Mouse (Mus musculus): Measurements from ENCODE around the gene Car12. TPM values are rescaled to one million over a fixed set of nuclear protein-coding genes. Genes with fewer than 3 reads are reported as not detected.
"Not testable (repeated sequence)": the region's sequence is repeated elsewhere in the genome, so short reads cannot be mapped to it uniquely, and the experiment has no call there.

The Car12 gene
- polyA plus RNA-seq, 1 experiment, result 2.8 TPM

GRCm38 (mm10) chr9:66760991-66761390 lies 47.5 kb downstream of the Car12 start:
- Histone ChIP-seq H3K4me1 (ENCODE audit: control insufficient read depth, insufficient read depth, insufficient read length, low read length) (no peaks in the 10 kb centered on the region), H3K4me3 (ENCODE audit: low read depth, low read length) (no peak overlapping the region), H3K27ac (ENCODE audit: insufficient read depth, low read depth, low read length) (no peak overlapping the region), H3K27me3 (ENCODE audit: control insufficient read depth, insufficient read depth, low read length) (no peaks in the 10 kb centered on the region; the same call in 1 of the 2 replicates), H3K36me3 (ENCODE audit: control insufficient read depth, insufficient read depth, low read length) (no peaks in the 10 kb centered on the region)
- WGBS, result 58% methylated on average over 1 of the region's 1 CpGs
- TF ChIP-seq CTCF (IDR thresholded peaks at IDR 0.05; ENCODE audit: extremely low read depth, insufficient read length, insufficient replicate concordance, low read depth, low read length) (no peak), POLR2A (IDR thresholded peaks at IDR 0.05; ENCODE audit: low read depth, low read length) (no peak)

DNA sequence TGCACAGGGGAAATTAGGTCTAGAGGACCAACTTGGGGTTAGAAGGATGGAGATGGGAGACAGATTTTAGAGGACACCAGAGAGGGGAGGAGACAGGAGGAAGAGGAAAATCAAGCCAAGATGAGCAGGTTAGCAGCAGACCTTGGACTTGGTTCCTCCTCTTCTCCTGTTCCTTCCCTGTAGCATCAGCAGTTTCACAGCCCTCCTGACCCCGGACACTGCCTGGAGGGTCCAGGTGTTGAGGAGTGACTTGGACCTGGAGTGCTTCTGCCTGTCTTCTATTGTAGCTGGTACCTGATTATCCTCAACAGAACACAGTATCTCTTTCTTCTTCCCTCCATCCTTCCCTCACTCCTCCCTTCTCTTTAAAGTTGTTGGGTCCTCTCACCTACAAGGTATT lies 55.2 kb downstream of the Car12 start:
- 41% methylated on average over 1 of the region's 1 CpGs for WGBS
- TF ChIP-seq POLR2A (IDR thresholded peaks at IDR 0.05; ENCODE audit: low read depth, low read length) (no peak), CTCF (IDR thresholded peaks at IDR 0.05; ENCODE audit: extremely low read depth, insufficient read length, insufficient replicate concordance, low read depth, low read length) (no peak)
- Histone ChIP-seq H3K27ac (ENCODE audit: insufficient read depth, low read depth, low read length) (peak overlapping the region; percentile 89), H3K4me1 (ENCODE audit: control insufficient read depth, insufficient read depth, insufficient read length, low read length) (peaks cover 10% of the 10 kb centered on the region; the same call in 1 of the 2 replicates), H3K27me3 (ENCODE audit: control insufficient read depth, insufficient read depth, low read length) (no peaks in the 10 kb centered on the region), H3K36me3 (ENCODE audit: control insufficient read depth, insufficient read depth, low read length) (no peaks in the 10 kb centered on the region), H3K4me3 (ENCODE audit: low read depth, low read length) (no peak overlapping the region)

DNA sequence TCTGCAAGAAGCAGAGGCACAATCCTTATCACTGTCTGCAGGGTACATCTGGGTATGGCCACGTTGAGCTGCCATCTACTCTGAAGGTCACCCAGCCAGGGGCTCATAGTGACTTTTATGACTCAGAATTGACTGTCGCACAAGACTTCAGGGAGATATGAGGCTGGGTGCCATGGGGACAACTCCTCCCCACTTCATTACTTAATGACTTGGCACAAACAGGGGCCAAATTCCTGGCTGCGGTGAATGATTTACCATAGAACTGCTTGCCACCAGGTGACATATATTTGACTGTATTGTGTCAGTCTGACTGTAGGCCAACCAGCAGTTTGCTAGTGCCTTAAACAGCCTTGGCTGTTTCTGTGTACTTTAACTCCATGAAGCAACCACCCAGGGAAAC lies 55.8 kb downstream of the Car12 start:
- Histone ChIP-seq H3K27ac (ENCODE audit: insufficient read depth, low read depth, low read length) (peak overlapping the region; percentile 95), H3K36me3 (ENCODE audit: control insufficient read depth, insufficient read depth, low read length) (no peaks in the 10 kb centered on the region), H3K4me3 (ENCODE audit: low read depth, low read length) (no peak overlapping the region), H3K4me1 (ENCODE audit: control insufficient read depth, insufficient read depth, insufficient read length, low read length) (peaks cover 10% of the 10 kb centered on the region; the same call in 1 of the 2 replicates), H3K27me3 (ENCODE audit: control insufficient read depth, insufficient read depth, low read length) (no peaks in the 10 kb centered on the region)
- TF ChIP-seq POLR2A (IDR thresholded peaks at IDR 0.05; ENCODE audit: low read depth, low read length) (no peak), CTCF (IDR thresholded peaks at IDR 0.05; ENCODE audit: extremely low read depth, insufficient read length, insufficient replicate concordance, low read depth, low read length) (no peak)
- WGBS, result 31% methylated on average over 3 of the region's 3 CpGs

DNA sequence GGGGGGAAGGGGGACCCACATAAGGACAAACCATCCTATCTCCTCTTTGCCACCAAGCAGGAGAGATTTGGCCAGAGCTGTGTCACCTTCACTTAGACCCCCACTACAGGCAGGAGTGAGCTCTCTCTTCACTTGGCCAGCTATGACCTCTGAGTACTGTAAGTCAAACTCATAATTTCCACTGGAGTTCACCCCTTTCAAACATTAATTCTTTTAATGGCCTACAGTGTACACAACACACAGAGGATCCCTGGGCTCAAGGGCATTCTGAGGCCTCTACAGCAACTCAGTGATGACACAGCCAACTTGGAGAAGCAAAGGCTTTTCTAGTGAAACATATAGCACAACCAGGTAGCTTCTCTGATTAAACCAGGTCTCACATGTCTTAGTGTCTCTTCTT lies 57.2 kb downstream of the Car12 start:
- Histone ChIP-seq H3K4me3 (ENCODE audit: low read depth, low read length) (no peak overlapping the region), H3K27me3 (ENCODE audit: control insufficient read depth, insufficient read depth, low read length) (no peaks in the 10 kb centered on the region), H3K27ac (ENCODE audit: insufficient read depth, low read depth, low read length) (no peak overlapping the region), H3K36me3 (ENCODE audit: control insufficient read depth, insufficient read depth, low read length) (no peaks in the 10 kb centered on the region), H3K4me1 (ENCODE audit: control insufficient read depth, insufficient read depth, insufficient read length, low read length) (peaks cover 10% of the 10 kb centered on the region; the same call in 1 of the 2 replicates)
- TF ChIP-seq CTCF (IDR thresholded peaks at IDR 0.05; ENCODE audit: extremely low read depth, insufficient read length, insufficient replicate concordance, low read depth, low read length), result no peak
- no peak for TF ChIP-seq POLR2A (IDR thresholded peaks at IDR 0.05; ENCODE audit: low read depth, low read length)

DNA sequence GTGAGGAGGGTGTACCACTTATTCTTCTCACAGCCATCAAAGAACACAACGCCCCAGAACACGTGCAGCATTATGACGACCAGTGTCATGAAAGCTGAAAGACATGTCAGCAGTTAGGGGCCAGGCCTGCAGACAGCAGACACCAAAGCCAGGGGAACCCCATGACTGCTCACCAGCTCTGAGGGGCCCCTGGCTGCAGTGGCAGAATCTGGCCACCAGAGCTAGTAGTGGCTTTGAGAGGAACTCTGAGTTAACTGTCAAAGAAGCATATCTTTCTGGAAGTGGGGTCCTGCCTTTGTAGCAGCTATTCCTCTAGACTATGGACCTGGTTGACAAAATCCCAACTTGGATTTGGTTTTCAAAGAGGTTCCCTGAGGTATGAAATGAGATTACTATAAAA lies 71.1 kb downstream of the Car12 start:
- H3K27ac ChIP-seq (ENCODE audit: insufficient read depth, low read depth, low read length); H3K4me3 ChIP-seq (ENCODE audit: low read depth, low read length); H3K36me3 ChIP-seq (ENCODE audit: control insufficient read depth, insufficient read depth, low read length); H3K27me3 ChIP-seq (ENCODE audit: control insufficient read depth, insufficient read depth, low read length); H3K4me1 ChIP-seq (ENCODE audit: control insufficient read depth, insufficient read depth, insufficient read length, low read length): not testable (repeated sequence)
- 90% methylated on average over 2 of the region's 3 CpGs for WGBS
- TF ChIP-seq CTCF (IDR thresholded peaks at IDR 0.05; ENCODE audit: extremely low read depth, insufficient read length, insufficient replicate concordance, low read depth, low read length), result peak; percentile 9; the same call in 1 of the 2 replicates

- Histone ChIP-seq H3K27me3 (ENCODE audit: control insufficient read depth, insufficient read depth, low read length) (no peaks in the 10 kb centered on the region), H3K4me1 (ENCODE audit: control insufficient read depth, insufficient read depth, insufficient read length, low read length) (no peaks in the 10 kb centered on the region), H3K4me3 (ENCODE audit: low read depth, low read length) (no peak overlapping the region), H3K27ac (ENCODE audit: insufficient read depth, low read depth, low read length) (no peak overlapping the region), H3K36me3 (ENCODE audit: control insufficient read depth, insufficient read depth, low read length) (no peaks in the 10 kb centered on the region)
- WGBS, result 4% methylated on average over 2 of the region's 2 CpGs
- no peak for TF ChIP-seq CTCF (IDR thresholded peaks at IDR 0.05; ENCODE audit: extremely low read depth, insufficient read length, insufficient replicate concordance, low read depth, low read length)
- TF ChIP-seq POLR2A (IDR thresholded peaks at IDR 0.05; ENCODE audit: low read depth, low read length), result no peak
Observed at GRCm38 (mm10) chr9:66787821-66788220, 74.3 kb downstream of the Car12 start.

GRCm38 (mm10) chr9:66794629-66795463 lies 81.4 kb downstream of the Car12 start:
- Histone ChIP-seq H3K36me3 (ENCODE audit: control insufficient read depth, insufficient read depth, low read length) (no peaks in the 10 kb centered on the region), H3K27ac (ENCODE audit: insufficient read depth, low read depth, low read length) (peak overlapping the region; percentile 19; the same call in 1 of the 2 replicates), H3K4me3 (ENCODE audit: low read depth, low read length) (peak overlapping the region; percentile 74), H3K27me3 (ENCODE audit: control insufficient read depth, insufficient read depth, low read length) (no peaks in the 10 kb centered on the region), H3K4me1 (ENCODE audit: control insufficient read depth, insufficient read depth, insufficient read length, low read length) (no peaks in the 10 kb centered on the region)
- 2% methylated on average over 43 of the region's 43 CpGs for WGBS
- TF ChIP-seq CTCF (IDR thresholded peaks at IDR 0.05; ENCODE audit: extremely low read depth, insufficient read length, insufficient replicate concordance, low read depth, low read length), result no peak
- TF ChIP-seq POLR2A (IDR thresholded peaks at IDR 0.05; ENCODE audit: low read depth, low read length), result 0 out of 2 replicates have a peak, but pooled peaks have one; percentile 6
